Mouse (Mus musculus) Muller cell, postnatal 12 days (primary cell): ENCODE measurements around the gene Slc4a11.

Source experiments
- DNase-seq: peaks from one replicate; pipeline ENCODE4 v3.0.0-alpha.2; 2015; ENCODE audit errors: inconsistent ontology term

Gene Slc4a11

GRCm38 (mm10) chr2:130697153-130697810 lies at the start of gene Slc4a11:
Gene Slc4a11, minus strand, starts transcription at chr2:130697519.
- peak; percentile 83 for DNase-seq

DNA sequence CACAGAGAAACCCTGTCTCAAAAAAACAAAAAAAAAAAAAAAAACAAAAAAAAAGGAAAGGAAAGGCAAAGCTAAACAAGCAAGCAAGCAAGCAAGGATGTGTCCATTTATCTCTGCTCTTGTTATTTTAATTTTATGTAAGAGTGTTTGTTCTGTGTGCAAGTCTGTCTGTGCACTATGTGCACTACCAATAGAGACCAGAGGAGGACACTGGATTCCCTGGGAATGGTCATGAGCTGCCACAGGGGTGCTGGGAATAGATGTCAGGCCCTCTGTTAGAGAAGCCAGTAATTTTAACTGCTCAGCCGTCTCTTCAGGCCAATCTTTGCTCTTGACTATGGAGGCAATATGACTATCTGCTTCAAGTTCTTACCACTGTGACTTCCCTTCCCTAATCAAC lies 46.3 kb upstream of the Slc4a11 start:
- DNase-seq, result no peak

DNA sequence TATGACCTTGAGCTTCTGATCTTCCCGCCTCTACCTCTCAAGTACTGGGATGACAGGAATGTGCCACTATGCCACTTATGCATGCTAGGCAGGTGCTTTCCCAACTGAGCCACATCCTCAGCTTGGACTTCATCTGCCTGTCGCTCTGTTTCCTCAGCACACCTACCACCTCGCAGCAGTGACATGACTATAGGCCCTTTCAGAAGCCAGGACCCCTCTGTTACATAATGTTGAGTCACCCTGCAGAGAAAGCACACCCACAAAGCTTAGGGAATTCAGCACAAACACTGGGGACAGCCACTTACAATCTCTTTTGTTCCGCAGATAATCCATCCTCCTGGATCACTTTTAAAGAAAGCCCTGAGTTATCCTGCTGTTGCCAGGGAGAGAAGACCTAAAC lies 42.8 kb upstream of the Slc4a11 start:
- peak; percentile 17 for DNase-seq

DNA sequence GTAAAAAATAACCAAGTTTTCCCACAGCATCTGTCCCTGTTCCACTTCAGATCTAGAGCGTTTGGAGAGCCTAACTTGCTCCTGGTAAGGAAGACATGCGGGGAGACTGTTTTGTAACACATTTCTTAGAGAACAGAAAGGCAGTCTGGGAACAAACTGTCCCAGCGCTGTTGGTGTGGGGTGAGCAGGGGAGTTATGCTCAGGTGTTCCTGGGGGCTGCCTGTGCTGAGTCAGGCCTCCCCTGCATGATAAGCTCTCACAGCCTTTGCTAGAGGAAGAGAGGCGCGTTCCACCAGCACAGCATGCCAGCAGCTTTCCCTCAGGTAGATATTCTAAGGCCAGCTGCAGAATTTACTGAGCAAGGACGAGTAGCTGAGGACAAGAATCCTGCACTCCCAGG lies 40.7 kb upstream of the Slc4a11 start:
- no peak for DNase-seq

DNA sequence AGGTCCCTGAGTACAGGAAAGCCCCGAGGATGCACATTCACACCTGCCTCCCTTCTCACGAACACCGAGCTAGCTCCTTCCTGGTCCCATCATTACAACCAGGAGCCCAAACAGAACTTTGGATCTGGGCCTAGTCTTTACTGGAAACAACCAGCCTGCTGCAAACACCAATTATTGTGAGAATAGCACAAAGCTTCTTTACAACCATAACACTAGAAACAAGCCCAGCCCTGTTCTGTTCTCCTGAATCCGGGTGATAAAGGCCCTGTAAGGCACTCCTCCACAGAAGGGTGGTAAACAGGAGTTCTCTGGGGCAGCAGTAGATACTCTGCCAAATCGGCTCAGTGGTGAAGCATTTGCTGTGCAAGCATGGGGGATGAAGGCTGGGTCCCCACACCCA lies 38.0 kb upstream of the Slc4a11 start:
- DNase-seq, result no peak

DNA sequence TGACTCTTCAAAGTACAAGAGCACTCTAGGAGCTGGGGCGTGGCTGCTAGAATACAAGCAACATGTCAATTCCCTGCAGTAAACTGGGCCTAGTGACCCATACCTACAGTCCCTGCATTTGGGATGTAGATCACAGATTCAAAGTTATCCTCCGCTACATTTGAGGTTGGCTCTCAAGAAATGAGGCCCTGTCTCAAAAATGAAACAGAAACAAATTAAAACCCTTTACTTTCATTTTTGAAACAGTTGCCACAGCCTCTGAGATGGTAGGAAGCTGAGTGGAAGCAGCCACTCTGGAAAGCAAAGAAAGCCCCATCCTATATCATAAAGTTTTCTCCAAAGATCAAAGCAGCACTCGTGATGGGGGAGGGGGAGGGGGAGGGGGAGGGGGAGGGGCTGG lies 36.1 kb upstream of the Slc4a11 start:
- no peak for DNase-seq

DNA sequence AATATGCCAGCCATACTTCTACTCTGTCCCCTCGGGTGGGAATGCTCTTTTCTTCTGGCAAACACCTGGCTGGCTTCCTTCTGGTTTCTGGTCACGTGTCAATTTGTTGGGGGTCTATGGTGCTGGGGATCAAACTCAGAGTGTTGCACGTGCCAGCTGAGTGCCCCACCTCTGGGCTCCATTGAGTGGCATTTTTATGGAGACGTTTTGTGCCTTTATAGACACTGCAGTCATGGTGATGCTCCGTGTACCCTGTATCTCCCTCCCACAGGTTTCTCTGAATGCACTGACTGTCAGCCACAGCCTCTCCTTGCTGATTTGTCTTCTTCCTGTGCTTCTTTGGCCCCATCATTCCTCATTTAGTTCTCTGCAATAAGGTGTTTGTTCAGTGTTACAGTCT lies 34.5 kb upstream of the Slc4a11 start:
- no peak for DNase-seq

- no peak for DNase-seq
Observed at GRCm38 (mm10) chr2:130730746-130731145, 33.4 kb upstream of the Slc4a11 start.

GRCm38 (mm10) chr2:130728906-130729585 lies 31.7 kb upstream of the Slc4a11 start:
- no peak for DNase-seq

GRCm38 (mm10) chr2:130727752-130728151 lies 30.4 kb upstream of the Slc4a11 start:
- no peak for DNase-seq

DNA sequence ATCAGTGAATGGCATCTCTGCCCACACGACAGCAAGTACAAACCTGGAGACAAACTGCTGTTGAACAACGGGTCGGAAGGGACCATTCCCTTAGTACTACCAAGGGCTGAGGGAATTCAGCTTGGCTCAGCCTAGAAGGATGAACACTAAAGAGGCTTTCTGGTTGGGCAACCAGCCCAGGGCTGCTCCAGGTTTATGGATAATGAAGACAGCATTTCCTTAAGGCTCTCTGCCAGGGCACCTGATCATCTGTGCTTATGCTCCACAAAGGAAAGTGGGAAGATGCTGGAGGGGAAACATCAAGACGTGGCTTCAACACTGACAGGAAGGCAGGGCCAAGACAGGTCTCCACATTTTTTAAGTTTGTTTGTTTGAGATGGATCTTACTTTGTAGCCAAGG lies 27.1 kb upstream of the Slc4a11 start:
- no peak for DNase-seq

DNA sequence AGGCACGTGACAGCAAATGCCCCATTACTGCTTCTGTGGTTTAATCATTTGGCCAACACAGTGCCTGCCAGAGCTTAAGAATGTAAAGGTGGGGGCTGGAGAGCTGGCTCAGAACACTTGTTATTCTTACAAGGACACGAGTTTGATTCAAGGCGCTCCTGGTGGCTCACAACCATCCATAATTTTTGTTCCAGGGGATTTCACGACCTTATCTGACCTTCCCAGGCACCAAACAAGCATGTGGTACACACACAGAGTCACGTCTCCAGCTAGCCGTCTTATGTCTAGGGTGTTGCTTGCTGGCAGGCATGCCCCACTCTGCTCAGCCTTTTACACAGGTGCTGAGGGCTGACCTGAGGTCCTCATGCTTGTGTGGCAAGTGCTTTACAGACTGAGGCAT lies 20.6 kb upstream of the Slc4a11 start:
- DNase-seq, result no peak

- DNase-seq, result no peak
Observed at GRCm38 (mm10) chr2:130707057-130707456, 9.7 kb upstream of the Slc4a11 start.

DNA sequence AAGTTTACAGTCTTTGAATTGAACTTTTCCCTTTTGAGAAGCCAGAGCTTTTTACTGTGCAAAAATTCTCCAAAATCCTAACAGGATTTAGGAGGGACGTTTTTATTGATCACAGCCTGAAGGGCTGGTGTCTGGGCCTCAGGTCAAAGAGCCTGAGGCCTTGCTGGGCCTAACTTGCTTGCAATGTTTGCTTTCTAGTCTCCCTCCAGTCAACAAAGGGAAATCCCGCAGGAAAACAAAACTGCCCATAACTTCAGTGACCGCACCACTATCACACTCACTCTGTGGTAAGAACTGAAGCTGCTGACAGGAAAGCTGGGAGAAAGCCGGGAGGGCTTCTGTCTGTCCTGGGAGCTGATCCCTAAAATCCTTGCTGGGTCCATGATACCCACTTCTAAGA lies 9.3 kb upstream of the Slc4a11 start:
- DNase-seq, result no peak

DNA sequence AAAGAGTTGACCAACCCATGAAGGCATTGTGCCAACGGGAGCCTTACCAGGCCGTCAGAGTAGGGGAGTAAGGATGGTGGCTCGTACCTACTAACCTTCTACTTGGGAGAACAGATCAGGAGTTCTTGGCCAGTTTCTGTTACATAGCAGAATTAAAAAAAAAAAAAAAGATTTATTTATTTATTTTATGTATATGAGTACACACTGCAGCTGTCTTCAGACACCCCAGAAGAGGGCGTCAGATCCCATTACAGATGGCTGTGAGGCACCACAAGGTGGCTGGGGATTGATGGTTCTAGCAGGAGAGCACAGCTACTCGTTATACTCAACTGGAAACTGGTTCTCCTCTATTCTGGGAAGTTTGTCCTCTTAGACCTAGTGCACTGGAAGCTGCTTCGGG lies 7.9 kb upstream of the Slc4a11 start:
- DNase-seq, result no peak

GRCm38 (mm10) chr2:130704040-130705001 lies 7.0 kb upstream of the Slc4a11 start:
- no peak for DNase-seq

DNA sequence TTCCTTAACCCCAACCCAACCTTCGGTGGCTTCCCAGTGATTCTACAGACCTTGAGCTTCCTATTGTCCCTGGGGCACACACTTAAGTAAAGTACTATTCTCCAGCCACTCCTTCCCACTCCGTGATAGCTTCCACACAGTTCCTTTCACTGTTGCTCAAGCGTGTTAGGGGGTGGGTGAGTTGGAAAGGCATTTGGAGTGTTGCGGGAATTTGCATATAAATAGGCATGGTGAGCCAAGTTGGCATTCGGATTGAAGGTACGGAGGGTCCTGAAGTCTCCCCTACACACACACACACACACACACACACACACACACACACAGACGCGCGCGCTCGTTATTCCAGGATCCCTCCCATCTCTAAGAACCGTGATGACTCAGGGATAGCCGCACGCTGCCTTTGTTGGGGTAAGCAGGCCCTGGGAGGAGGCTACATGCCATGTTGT lies 525 bp upstream of the Slc4a11 start:
- peak; percentile 72 for DNase-seq

DNA sequence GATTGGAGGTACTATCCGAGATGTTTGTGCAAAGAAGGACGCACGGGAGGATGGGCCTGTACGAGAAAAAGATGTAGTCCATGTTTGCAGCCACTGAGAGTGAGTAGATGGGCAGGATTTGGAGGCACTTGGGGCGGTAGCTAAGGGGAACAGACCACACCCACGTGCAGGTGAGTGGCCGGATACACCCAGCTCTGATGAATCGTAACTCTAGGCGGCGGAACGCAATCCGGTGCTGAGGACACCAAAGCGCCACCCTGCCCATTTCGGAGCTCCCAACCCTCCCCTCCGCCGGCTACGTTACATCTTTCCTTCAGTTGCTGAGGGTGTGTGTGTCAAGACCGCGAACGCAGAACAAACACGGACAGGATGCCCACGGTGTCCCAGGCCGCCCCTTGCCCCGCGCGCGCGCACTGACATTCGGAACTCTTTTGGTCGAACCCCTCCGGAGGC lies 593 bp downstream of the Slc4a11 start:
- DNase-seq, result no peak

- DNase-seq, result no peak
Observed at GRCm38 (mm10) chr2:130693563-130693962, 3.8 kb downstream of the Slc4a11 start.

GRCm38 (mm10) chr2:130689011-130689410 lies 8.3 kb downstream of the Slc4a11 start:
- DNase-seq, result peak; percentile 37

- no peak for DNase-seq
Observed at GRCm38 (mm10) chr2:130685426-130685825, 11.9 kb downstream of the Slc4a11 start.

DNA sequence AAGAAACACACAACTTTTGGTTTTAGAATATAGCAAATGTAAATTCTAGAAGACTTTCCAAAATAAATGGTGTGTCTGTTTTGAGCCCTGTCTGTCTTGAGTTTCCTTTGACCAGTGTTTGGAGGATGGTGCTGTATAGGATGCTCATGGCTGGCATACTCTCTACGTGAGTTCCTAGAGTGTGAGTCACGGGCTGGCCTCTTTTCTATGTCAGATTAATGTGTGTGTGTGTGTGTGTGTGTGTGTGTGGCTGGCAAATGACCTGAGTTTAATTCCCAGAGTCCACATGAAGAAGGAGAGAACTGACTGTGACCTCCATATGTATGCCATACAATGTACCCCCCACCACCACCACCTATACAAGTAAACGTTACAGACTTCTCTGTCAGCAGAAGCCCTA lies 15.8 kb downstream of the Slc4a11 start:
- DNase-seq, result peak; percentile 45
